Mouse (Mus musculus) layer of hippocampus, adult 11-12 months (tissue): ENCODE measurements at regions not wholly inside any gene's neighbourhood (a gene's known extent, or its start where the extent isn't known, plus 50 kb on each side); places are given as distances from the start of the nearest gene placed in this dataset.

Source experiments
- DNase-seq: peaks from one replicate; pipeline ENCODE4 v3.0.0; 2022; ENCODE audit warnings: low spot score

DNA sequence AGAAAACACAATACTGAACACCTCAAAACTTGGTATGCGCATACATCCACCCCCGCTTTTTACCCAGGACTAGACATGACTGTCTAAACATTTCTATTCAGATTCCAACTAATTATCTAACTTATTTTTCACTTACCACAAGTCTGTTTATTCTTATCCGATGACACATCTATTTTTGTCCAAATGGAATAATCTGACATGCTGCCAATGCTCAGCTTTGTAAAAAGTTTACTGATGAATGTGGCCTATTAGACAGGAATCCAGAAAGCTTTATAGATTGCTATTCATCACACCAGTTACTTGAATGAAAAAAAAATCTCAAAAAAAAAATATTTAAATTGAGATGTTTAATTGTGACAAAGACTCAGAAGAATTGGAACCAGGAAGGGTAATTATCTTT lies 789.6 kb upstream of the Gm21833 start:
- peak; percentile 16 for DNase-seq
